Mouse (Mus musculus): ENCODE data around the gene Mtmr12.

DNA sequence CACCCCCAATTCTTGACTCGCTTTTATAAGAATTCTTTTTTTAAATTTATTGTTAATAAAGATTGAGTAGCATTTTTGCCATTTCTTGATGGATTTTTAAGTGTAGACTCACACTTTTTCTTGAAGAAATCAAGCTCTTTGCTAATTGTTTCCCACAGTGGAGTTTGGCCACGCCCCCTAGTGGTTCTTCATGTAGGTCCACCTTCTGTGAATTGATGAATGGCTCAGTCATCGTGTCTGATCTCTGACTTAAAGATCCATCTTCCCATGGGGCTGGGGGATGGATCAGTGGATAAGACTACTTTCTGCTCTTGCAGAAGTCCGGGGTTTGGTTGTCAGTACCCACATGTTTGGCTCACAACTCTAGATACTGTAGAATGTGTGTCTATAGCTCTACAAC is 43.5 kb downstream of the Mtmr12 start:
- TF ChIP-seq CTCF (IDR thresholded peaks at IDR 0.05; ENCODE audit: extremely low read depth, insufficient read depth, low read length) (peak; percentile 45), POLR2A (IDR thresholded peaks at IDR 0.05; ENCODE audit: extremely low read depth, insufficient read depth, low read length) (no peak)

All from cortical plate, adult 2 months (tissue).